Mouse (Mus musculus): Measurements from ENCODE around the gene Gart. TPM values are rescaled to one million over a fixed set of nuclear protein-coding genes. Genes with fewer than 3 reads are reported as not detected.

The Gart gene
- total and polyA plus RNA-seq, 3 experiments: 356 to 722 (median 517) TPM

- H3K27me3 ChIP-seq (replicated peaks): no peaks in the 10 kb centered on the region
- dilution Hi-C loops (cut with MboI; ENCODE audit: extremely low pct_ligation_motif_present, extremely low pct_unique_long_range_greater_than_20kb, low sequenced_read_pairs): no loop called here
- TF ChIP-seq ZMIZ1 (IDR thresholded peaks at IDR 0.05; ENCODE audit: low read depth, low read length): no peak
- TF ChIP-seq ZNF384 (IDR thresholded peaks at IDR 0.05; ENCODE audit: low read depth, low read length): peak; percentile 62
- peaks cover 3 to 44% of the 10 kb centered on the region in 2 experiments for H3K36me3 ChIP-seq (replicated peaks in 1 of 2; ENCODE audit: control insufficient read depth in 1 of 2, insufficient read depth in 1 of 2, low read length in 1 of 2)
- in situ Hi-C loops (cut with MboI; ENCODE audit: low pct_ligation_motif_present, low pct_unique_long_range_greater_than_20kb, low sequenced_read_pairs): no loop called here
- no peaks in the 10 kb centered on the region for H3K9me3 ChIP-seq (replicated peaks; ENCODE audit: low read length)
- H3K4me2 ChIP-seq (ENCODE audit: insufficient read depth, low read depth, poor library complexity, severe bottlenecking): no peak overlapping the region
- DNase-seq (ENCODE audit: extremely low read depth): no peak
- H3K4me3 ChIP-seq (replicated peaks in 1 of 3; ENCODE audit: low read depth in 2 of 3, low read length in 2 of 3, poor library complexity in 1 of 3): no peak overlapping the region
- no peak overlapping the region for H3K9ac ChIP-seq (ENCODE audit: insufficient read depth, low read depth)
- peaks cover 2 to 15% of the 10 kb centered on the region in 2 experiments; a peak in 3 of 4 replicates for H3K4me1 ChIP-seq (ENCODE audit: control insufficient read depth in 1 of 2, insufficient read depth in 2 of 2)
- H3K27ac ChIP-seq (ENCODE audit: insufficient read depth, low read depth): no peak overlapping the region
- no peaks in the 10 kb centered on the region for H3K79me2 ChIP-seq (replicated peaks; ENCODE audit: control insufficient read depth, extremely low read depth, insufficient read depth, poor library complexity, severe bottlenecking)
Observed at GRCm38 (mm10) chr16:91588703-91589102, 58.0 kb downstream of the Gart start.

- Histone ChIP-seq H3K9ac (ENCODE audit: insufficient read depth, low read depth) (no peak overlapping the region), H3K4me3 (replicated peaks in 1 of 3; ENCODE audit: low read depth in 2 of 3, low read length in 2 of 3, poor library complexity in 1 of 3) (no peak overlapping the region), H3K9me3 (replicated peaks; ENCODE audit: low read length) (no peaks in the 10 kb centered on the region), H3K27me3 (replicated peaks) (no peaks in the 10 kb centered on the region), H3K4me1 (ENCODE audit: control insufficient read depth in 1 of 2, insufficient read depth in 2 of 2) (peaks cover 2 to 12% of the 10 kb centered on the region in 2 experiments; a peak in 3 of 4 replicates), H3K27ac (ENCODE audit: insufficient read depth, low read depth) (no peak overlapping the region), H3K4me2 (ENCODE audit: insufficient read depth, low read depth, poor library complexity, severe bottlenecking) (no peak overlapping the region), H3K79me2 (replicated peaks; ENCODE audit: control insufficient read depth, extremely low read depth, insufficient read depth, poor library complexity, severe bottlenecking) (no peaks in the 10 kb centered on the region), H3K36me3 (replicated peaks in 1 of 2; ENCODE audit: control insufficient read depth in 1 of 2, insufficient read depth in 1 of 2, low read length in 1 of 2) (peaks cover 3 to 44% of the 10 kb centered on the region in 2 experiments)
- no peak for TF ChIP-seq PAX5 (IDR thresholded peaks at IDR 0.05; ENCODE audit: low read length)
- no peak for TF ChIP-seq CHD2 (IDR thresholded peaks at IDR 0.05; ENCODE audit: low read length)
- TF ChIP-seq SIN3A (IDR thresholded peaks at IDR 0.05; ENCODE audit: low read length): no peak
- TF ChIP-seq HCFC1 (IDR thresholded peaks at IDR 0.05; ENCODE audit: low read depth, low read length): no peak
- TF ChIP-seq MAFK (IDR thresholded peaks at IDR 0.05; ENCODE audit: insufficient replicate concordance, low read length): no peak
- TF ChIP-seq GABPA (IDR thresholded peaks at IDR 0.05; ENCODE audit: insufficient replicate concordance, low read depth, low read length): no peak
- no peak for TF ChIP-seq SMC3 (IDR thresholded peaks at IDR 0.05; ENCODE audit: low read depth, low read length)
- TF ChIP-seq POLR2AphosphoS2 (IDR thresholded peaks at IDR 0.05; ENCODE audit: low read depth, low read length): no peak
- TF ChIP-seq POLR2A (IDR thresholded peaks at IDR 0.05; ENCODE audit: low read depth, low read length): no peak
- no peak for TF ChIP-seq ZNF384 (IDR thresholded peaks at IDR 0.05; ENCODE audit: low read depth, low read length)
- no peak for TF ChIP-seq EP300 (IDR thresholded peaks at IDR 0.05; ENCODE audit: low read length)
- TF ChIP-seq MAZ (IDR thresholded peaks at IDR 0.05; ENCODE audit: low read depth, low read length): no peak
- no peak for TF ChIP-seq MXI1 (IDR thresholded peaks at IDR 0.05; ENCODE audit: low read depth, low read length)
- TF ChIP-seq TCF12 (IDR thresholded peaks at IDR 0.05; ENCODE audit: low read depth, low read length): no peak
- DNase-seq (ENCODE audit: extremely low read depth): no peak
- in situ Hi-C loops (cut with MboI; ENCODE audit: low pct_ligation_motif_present, low pct_unique_long_range_greater_than_20kb, low sequenced_read_pairs) (no loop called here), dilution Hi-C loops (cut with MboI; ENCODE audit: extremely low pct_ligation_motif_present, extremely low pct_unique_long_range_greater_than_20kb, low sequenced_read_pairs) (no loop called here)
Observed at GRCm38 (mm10) chr16:91587730-91588453, 58.9 kb downstream of the Gart start.
